Mouse (Mus musculus) limb, embryonic 14.5 days (tissue): Measurements from ENCODE around the gene Creb3l2. TPM values are rescaled to one million over a fixed set of nuclear protein-coding genes. Genes with fewer than 3 reads are reported as not detected.

Experiments used
- ATAC-seq: fragments of 200-750 bp; cut with Nextera tagmentation; 2 replicates; pipeline ENCODE4 v1.8.0; 2017; ENCODE audit warnings: low read depth, moderate number of reproducible peaks, moderate TSS enrichment; ENCODE audit not compliant: low FRiP score
- DNase-seq: peaks from one replicate; pipeline ENCODE4 v3.0.0-alpha.2; 2015; ENCODE audit warnings: low spot score
- H3K27ac ChIP-seq: fragments of 300-500 bp; sonication (generic); replicated peaks from 2 replicates; pipeline ENCODE4 v1.5.1; 2014; ENCODE audit warnings: low read depth, mild to moderate bottlenecking, low read length, moderate library complexity, mixed read lengths
- H3K27me3 ChIP-seq: fragments of 300-500 bp; sonication (generic); 2 replicates; pipeline ENCODE4 v1.6.1; 2014; ENCODE audit warnings: low read length, mixed read lengths; ENCODE audit not compliant: control insufficient read depth, insufficient read depth
- H3K36me3 ChIP-seq: fragments of 300-500 bp; sonication (generic); 2 replicates; pipeline ENCODE4 v1.6.1; 2014; ENCODE audit warnings: mild to moderate bottlenecking, low read length, moderate library complexity, mixed read lengths; ENCODE audit not compliant: control insufficient read depth, insufficient read depth
- H3K4me1 ChIP-seq: fragments of 300-500 bp; sonication (generic); 2 replicates; pipeline ENCODE4 v1.6.1; 2014; ENCODE audit warnings: antibody characterized with exemption, low read length, mixed read lengths; ENCODE audit not compliant: control insufficient read depth, insufficient read depth
- H3K4me2 ChIP-seq: fragments of 300-500 bp; sonication (generic); replicated peaks from 2 replicates; pipeline ENCODE4 v1.6.1; 2014; ENCODE audit warnings: low read depth, mild to moderate bottlenecking, low read length, moderate library complexity; ENCODE audit not compliant: severe bottlenecking
- H3K4me3 ChIP-seq: fragments of 300-500 bp; sonication (generic); replicated peaks from 2 replicates; pipeline ENCODE4 v1.5.1; 2014; ENCODE audit warnings: low read length
- H3K9ac ChIP-seq: fragments of 300-500 bp; sonication (generic); 2 replicates; pipeline ENCODE4 v1.6.1; 2014; ENCODE audit warnings: mild to moderate bottlenecking, low read depth, low read length, moderate library complexity; ENCODE audit not compliant: severe bottlenecking
- H3K9me3 ChIP-seq: fragments of 300-500 bp; sonication (generic); 2 replicates; pipeline ENCODE4 v1.6.1; 2016; ENCODE audit warnings: low read length; ENCODE audit not compliant: control insufficient read depth
- POLR2A ChIP-seq: fragments of 200-500 bp; IDR thresholded peaks from 2 replicates; pipeline ENCODE4 v1.8.0; 2012; ENCODE audit warnings: inconsistent platforms, mild to moderate bottlenecking, moderate library complexity, borderline replicate concordance; ENCODE audit not compliant: insufficient read depth, insufficient read length; ENCODE audit errors: extremely low read depth
- WGBS: fragments of 180-500 bp; shearing (Covaris S2); extraction: QIAGEN DNeasy Blood & Tissue Kit; methylation state at CpG from one replicate; pipeline ENCODE4 v1.1.7; 2014; 5-methylcytosine and 5-hydroxymethylcytosine counted together
- polyA plus RNA-seq, 2 experiments: library from polyadenylated mRNA; depleted of rRNA in 1 of 2; stranded (reverse) in 1 of 2; unstranded in 1 of 2; fragments of >200 nt; fragmentation: Nextera tagmentation in 1 of 2; extraction: Ambion mirVana in 1 of 2; gene quantifications; 2 replicates each; pipeline versions ENCODE4 v1.2.1 to v1.2.3; 2012 to 2014

Gene Creb3l2
- polyA plus RNA-seq, 2 experiments: 44.4 to 51.7 TPM

GRCm38 (mm10) chr6:37419445-37419941 lies 22.5 kb downstream of the Creb3l2 start:
- H3K9me3 ChIP-seq: no peaks in the 10 kb centered on the region
- H3K9ac ChIP-seq: no peak overlapping the region
- H3K4me3 ChIP-seq: no peak overlapping the region
- peak overlapping the region; percentile 29; the same call in 1 of the 2 replicates for H3K4me2 ChIP-seq
- 0 out of 2 replicates have a peak, but pooled peaks cover 3% of the 10 kb centered on the region for H3K36me3 ChIP-seq
- H3K27me3 ChIP-seq: no peaks in the 10 kb centered on the region
- ATAC-seq (peak; percentile 75), DNase-seq (peak; percentile 83)
- peak overlapping the region; percentile 87 for H3K27ac ChIP-seq
- H3K4me1 ChIP-seq: peaks cover 64% of the 10 kb centered on the region
- 50% methylated on average over 17 of the region's 17 CpGs for WGBS
- TF ChIP-seq POLR2A: no peak

- Histone ChIP-seq H3K27ac (peak overlapping the region; percentile 87), H3K9ac (0 out of 2 replicates have a peak overlapping the region, but pooled peaks have one; percentile 6), H3K4me2 (peak overlapping the region; percentile 29; the same call in 1 of the 2 replicates), H3K9me3 (no peaks in the 10 kb centered on the region), H3K4me1 (peaks cover 64% of the 10 kb centered on the region), H3K4me3 (no peak overlapping the region; the same call in 1 of the 2 replicates), H3K36me3 (0 out of 2 replicates have a peak, but pooled peaks cover 3% of the 10 kb centered on the region), H3K27me3 (no peaks in the 10 kb centered on the region)
- TF ChIP-seq POLR2A: no peak
- DNase-seq (peak; percentile 65), ATAC-seq (peak; percentile 64)
- 47% methylated on average over 6 of the region's 6 CpGs for WGBS
Observed at GRCm38 (mm10) chr6:37418931-37419330, 23.0 kb downstream of the Creb3l2 start.

- Histone ChIP-seq H3K9me3 (no peaks in the 10 kb centered on the region), H3K9ac (no peak overlapping the region), H3K4me3 (no peak overlapping the region), H3K36me3 (0 out of 2 replicates have a peak, but pooled peaks cover 3% of the 10 kb centered on the region), H3K27ac (peak overlapping the region; percentile 3; the same call in 1 of the 2 replicates), H3K27me3 (no peaks in the 10 kb centered on the region), H3K4me2 (no peak overlapping the region), H3K4me1 (peaks cover 63% of the 10 kb centered on the region)
- DNase-seq: no peak
- TF ChIP-seq POLR2A: no peak
- WGBS: 79% methylated on average over 4 of the region's 4 CpGs
- no peak for ATAC-seq
Observed at GRCm38 (mm10) chr6:37416743-37417142, 25.2 kb downstream of the Creb3l2 start.

- Histone ChIP-seq H3K4me2 (no peak overlapping the region), H3K27ac (peak overlapping the region; percentile 76)
Observed at GRCm38 (mm10) chr6:37415505-37415904, 26.4 kb downstream of the Creb3l2 start.

GRCm38 (mm10) chr6:37415034-37415433 lies 26.9 kb downstream of the Creb3l2 start:
- peaks cover 64% of the 10 kb centered on the region for H3K4me1 ChIP-seq
- H3K27me3 ChIP-seq: no peaks in the 10 kb centered on the region
- no peak overlapping the region for H3K9ac ChIP-seq
- H3K4me2 ChIP-seq: no peak overlapping the region
- H3K4me3 ChIP-seq: no peak overlapping the region
- ATAC-seq (peak; percentile 83), DNase-seq (peak; percentile 89)
- H3K36me3 ChIP-seq: 0 out of 2 replicates have a peak, but pooled peaks cover 6% of the 10 kb centered on the region
- 22% methylated on average over 7 of the region's 7 CpGs for WGBS
- H3K27ac ChIP-seq: peak overlapping the region; percentile 76
- TF ChIP-seq POLR2A: no peak
- H3K9me3 ChIP-seq: no peaks in the 10 kb centered on the region

More at GRCm38 (mm10) chr6:37415505-37415904, 26.4 kb downstream of the Creb3l2 start:
- no peak overlapping the region for H3K4me3 ChIP-seq
- peaks cover 68% of the 10 kb centered on the region for H3K4me1 ChIP-seq
- H3K9me3 ChIP-seq: no peaks in the 10 kb centered on the region
- no peaks in the 10 kb centered on the region for H3K27me3 ChIP-seq
- no peak for TF ChIP-seq POLR2A
- 0 out of 2 replicates have a peak, but pooled peaks cover 6% of the 10 kb centered on the region for H3K36me3 ChIP-seq
- WGBS: 60% methylated on average over 6 of the region's 6 CpGs
- no peak for ATAC-seq
- no peak overlapping the region for H3K9ac ChIP-seq
- DNase-seq: no peak

- WGBS: 88% methylated on average over 10 of the region's 10 CpGs
- no peaks in the 10 kb centered on the region for H3K9me3 ChIP-seq
- ATAC-seq (no peak), DNase-seq (no peak)
- H3K27me3 ChIP-seq: no peaks in the 10 kb centered on the region
- H3K4me3 ChIP-seq: no peak overlapping the region
- no peak overlapping the region for H3K9ac ChIP-seq
- H3K4me1 ChIP-seq: peaks cover 59% of the 10 kb centered on the region
- peak overlapping the region; percentile 76 for H3K27ac ChIP-seq
- 0 out of 2 replicates have a peak, but pooled peaks cover 6% of the 10 kb centered on the region for H3K36me3 ChIP-seq
- no peak for TF ChIP-seq POLR2A
- no peak overlapping the region for H3K4me2 ChIP-seq
Observed at GRCm38 (mm10) chr6:37414576-37414975, 27.4 kb downstream of the Creb3l2 start.
